8 mouse cellular contexts compared by ENCODE assay signal in genomic region chr11:97801409-97802193, GRCm38 (mm10). TPM values are rescaled to one million over a fixed set of nuclear protein-coding genes. Genes with fewer than 3 reads are reported as not detected.
DNase-seq lines count a peak whose midpoint lies in the region; ATAC-seq and TF ChIP-seq lines count a peak whose summit lies in the region.

No protein-coding gene starts in this region.

- intact Hi-C loops in left cerebral cortex, postnatal 4 days (cut with DNase I), result loop anchor here (5.0 kb wide), 1 partner anchor 81 kb away; the partner anchor contains the start of gene Fbxo47
- intact Hi-C loops in left cerebral cortex, postnatal 10 days (cut with DNase I), result no loop called here

- H3K4me2 ChIP-seq in forebrain, embryonic 16.5 days (ENCODE audit: low read length), result peak overlapping the region; percentile 60
- peak overlapping the region; percentile 69 for H3K4me2 ChIP-seq in kidney, embryonic 14.5 days (replicated peaks; ENCODE audit: low read depth, low read length)
- H3K4me2 ChIP-seq in lung, postnatal 0 days (replicated peaks; ENCODE audit: low read depth, low read length), result peak overlapping the region; percentile 78
- peak overlapping the region; percentile 74 for H3K4me2 ChIP-seq in stomach, embryonic 16.5 days (ENCODE audit: low read depth, low read length)

- no peaks in the 10 kb centered on the region for H3K27me3 ChIP-seq in forebrain, embryonic 16.5 days (replicated peaks; ENCODE audit: control insufficient read depth, insufficient read depth, low read length)
- no peaks in the 10 kb centered on the region for H3K27me3 ChIP-seq in kidney, embryonic 14.5 days (ENCODE audit: control insufficient read depth, insufficient read depth, low read length)
- H3K27me3 ChIP-seq in lung, postnatal 0 days (replicated peaks; ENCODE audit: insufficient read depth, low read length), result no peaks in the 10 kb centered on the region
- no peaks in the 10 kb centered on the region for H3K27me3 ChIP-seq in stomach, embryonic 16.5 days (ENCODE audit: control insufficient read depth, insufficient read depth, low read length)

- peaks cover 58% of the 10 kb centered on the region for H3K4me1 ChIP-seq in forebrain, embryonic 16.5 days (replicated peaks; ENCODE audit: control insufficient read depth, insufficient read depth, low read length)
- H3K4me1 ChIP-seq in kidney, embryonic 14.5 days (ENCODE audit: control insufficient read depth, insufficient read depth, low read length), result peaks cover 44% of the 10 kb centered on the region
- H3K4me1 ChIP-seq in lung, postnatal 0 days (ENCODE audit: insufficient read depth, low read depth, low read length), result peaks cover 44% of the 10 kb centered on the region
- H3K4me1 ChIP-seq in stomach, embryonic 16.5 days (ENCODE audit: control insufficient read depth, insufficient read depth, low read length), result peaks cover 48% of the 10 kb centered on the region

- H3K27ac ChIP-seq in forebrain, embryonic 16.5 days (ENCODE audit: low read length), result no peak overlapping the region; the same call in none of the 2 replicates
- H3K27ac ChIP-seq in kidney, embryonic 14.5 days (ENCODE audit: low read depth, low read length), result peak overlapping the region; percentile 97; the same call in 1 of the 2 replicates
- H3K27ac ChIP-seq in lung, postnatal 0 days (ENCODE audit: low read length), result peak overlapping the region; percentile 75
- peak overlapping the region; percentile 99 for H3K27ac ChIP-seq in stomach, embryonic 16.5 days (ENCODE audit: low read length)

- no peaks in the 10 kb centered on the region for H3K9me3 ChIP-seq in forebrain, embryonic 16.5 days (ENCODE audit: control insufficient read depth, low read length)
- H3K9me3 ChIP-seq in kidney, embryonic 14.5 days (ENCODE audit: control insufficient read depth, low read length), result no peaks in the 10 kb centered on the region
- no peaks in the 10 kb centered on the region for H3K9me3 ChIP-seq in lung, postnatal 0 days (ENCODE audit: low read length)
- H3K9me3 ChIP-seq in stomach, embryonic 16.5 days (replicated peaks; ENCODE audit: control insufficient read depth, low read length), result no peaks in the 10 kb centered on the region

- TF ChIP-seq CTCF in lung, postnatal 0 days (IDR thresholded peaks at IDR 0.05), result peak; percentile 61

- ATAC-seq in forebrain, embryonic 16.5 days, result no peak
- ATAC-seq in kidney, embryonic 14.5 days (ENCODE audit: low FRiP score, low TSS enrichment), result no peak
- ATAC-seq in lung, postnatal 0 days, result no peak
- ATAC-seq in stomach, embryonic 16.5 days (ENCODE audit: insufficient read depth, low FRiP score), result no peak
- ATAC-seq in CD4-positive, CD25-positive, alpha-beta regulatory T cell, adult 4 months, result no peak

- peak; percentile 56 for DNase-seq in left cerebral cortex, postnatal 4 days
- DNase-seq in left cerebral cortex, postnatal 10 days (ENCODE audit: extremely low spot score in 1 of 2, low spot score in 2 of 2), result no peak
- DNase-seq in brain, adult 2 months (ENCODE audit: low read depth, low spot score), result peak; percentile 78
- peak; percentile 66 for DNase-seq in lung, postnatal 0 days (ENCODE audit: low spot score)

- no peak; the same call in 1 of the 2 replicates for TF ChIP-seq EP300 in lung, postnatal 0 days (IDR thresholded peaks at IDR 0.05)

- peak overlapping the region; percentile 76 for H3K4me3 ChIP-seq in forebrain, embryonic 16.5 days (replicated peaks; ENCODE audit: low read length)
- peak overlapping the region; percentile 94 for H3K4me3 ChIP-seq in kidney, embryonic 14.5 days (ENCODE audit: low read length)
- H3K4me3 ChIP-seq in lung, postnatal 0 days (ENCODE audit: low read depth, low read length), result peak overlapping the region; percentile 73
- peak overlapping the region; percentile 97 for H3K4me3 ChIP-seq in stomach, embryonic 16.5 days (replicated peaks; ENCODE audit: low read length)

- H3K9ac ChIP-seq in forebrain, embryonic 16.5 days (replicated peaks; ENCODE audit: low read depth, low read length), result peak overlapping the region; percentile 85
- peak overlapping the region; percentile 89; the same call in 1 of the 2 replicates for H3K9ac ChIP-seq in kidney, embryonic 14.5 days (ENCODE audit: low read depth, low read length)
- H3K9ac ChIP-seq in lung, postnatal 0 days (replicated peaks; ENCODE audit: low read depth), result peak overlapping the region; percentile 74; the same call in 1 of the 2 replicates
- H3K9ac ChIP-seq in stomach, embryonic 16.5 days (ENCODE audit: low read length), result peak overlapping the region; percentile 96

- WGBS in forebrain, embryonic 16.5 days, result 24% methylated on average over 8 of the region's 8 CpGs
- 19% methylated on average over 8 of the region's 8 CpGs for WGBS in kidney, embryonic 14.5 days
- WGBS in lung, postnatal 0 days, result 20% methylated on average over 8 of the region's 8 CpGs
- WGBS in stomach, embryonic 16.5 days, result 17% methylated on average over 8 of the region's 8 CpGs

- H3K36me3 ChIP-seq in forebrain, embryonic 16.5 days (ENCODE audit: control insufficient read depth, insufficient read depth), result no peaks in the 10 kb centered on the region
- no peaks in the 10 kb centered on the region for H3K36me3 ChIP-seq in kidney, embryonic 14.5 days (ENCODE audit: control insufficient read depth, insufficient read depth, low read length)
- H3K36me3 ChIP-seq in lung, postnatal 0 days (ENCODE audit: insufficient read depth, low read length), result no peaks in the 10 kb centered on the region
- no peaks in the 10 kb centered on the region for H3K36me3 ChIP-seq in stomach, embryonic 16.5 days (ENCODE audit: control insufficient read depth, insufficient read depth, low read length)

RNA-seq across cellular contexts. Expression of gene Lasp1, which starts 2.8 kb away (rescaled TPM):
- 100 to 1,000 TPM; 190 to 199 TPM for total RNA-seq in left cerebral cortex, postnatal 4 days (2021)
- 100 to 1,000 TPM; 190 to 203 TPM for total RNA-seq in left cerebral cortex, postnatal 10 days (2021)
- polyA plus RNA-seq in forebrain, embryonic 16.5 days (2015; fragmentation: Nextera tagmentation; extraction: Ambion mirVana), result 140 and 159 TPM in 2 replicates
- 46.9 and 57.2 TPM in 2 replicates for polyA plus RNA-seq in kidney, embryonic 14.5 days (2014; fragmentation: Nextera tagmentation; extraction: Ambion mirVana)
- 96.4 and 107 TPM in 2 replicates for polyA plus RNA-seq in lung, postnatal 0 days (2015; fragmentation: Nextera tagmentation; extraction: Ambion mirVana)
- 130 and 143 TPM in 2 replicates for polyA plus RNA-seq in stomach, embryonic 16.5 days (2015; fragmentation: Nextera tagmentation; extraction: Ambion mirVana)
- polyA plus RNA-seq in CD4-positive, CD25-positive, alpha-beta regulatory T cell, adult 4 months (2017; shearing (Covaris generic)), result 10 to 100 TPM; 46.4 to 49.9 TPM

RNA-seq across cellular contexts. Expression of gene Rpl23, which starts 19.4 kb away (rescaled TPM):
- total RNA-seq in left cerebral cortex, postnatal 4 days (2021), result 100 to 1,000 TPM; 614 to 660 TPM
- 100 to 1,000 TPM; 423 to 456 TPM for total RNA-seq in left cerebral cortex, postnatal 10 days (2021)
- 298 and 306 TPM in 2 replicates for polyA plus RNA-seq in forebrain, embryonic 16.5 days (2015; fragmentation: Nextera tagmentation; extraction: Ambion mirVana)
- 695 and 947 TPM in 2 replicates for polyA plus RNA-seq in kidney, embryonic 14.5 days (2014; fragmentation: Nextera tagmentation; extraction: Ambion mirVana)
- 464 and 478 TPM in 2 replicates for polyA plus RNA-seq in lung, postnatal 0 days (2015; fragmentation: Nextera tagmentation; extraction: Ambion mirVana)
- polyA plus RNA-seq in stomach, embryonic 16.5 days (2015; fragmentation: Nextera tagmentation; extraction: Ambion mirVana), result 439 and 586 TPM in 2 replicates
- polyA plus RNA-seq in CD4-positive, CD25-positive, alpha-beta regulatory T cell, adult 4 months (2017; shearing (Covaris generic)), result 1,000 to 10,000 TPM in 1 of 2 experiments, 100 to 1,000 TPM in 1; 884 to 1,093 TPM

RNA-seq across cellular contexts. Expression of gene 1700001P01Rik, which starts 25.9 kb away (rescaled TPM):
- total RNA-seq in left cerebral cortex, postnatal 4 days (2021), result 1 to 10 TPM in 1 of 2 experiments, not detected in 1; 2.0 TPM
- under 1 TPM; 0.60 to 0.63 TPM for total RNA-seq in left cerebral cortex, postnatal 10 days (2021)
- 0.57 and 0.85 TPM in 2 replicates for polyA plus RNA-seq in forebrain, embryonic 16.5 days (2015; fragmentation: Nextera tagmentation; extraction: Ambion mirVana)
- 0.56 TPM in 1 of 2 replicates, not detected in the other for polyA plus RNA-seq in kidney, embryonic 14.5 days (2014; fragmentation: Nextera tagmentation; extraction: Ambion mirVana)
- polyA plus RNA-seq in lung, postnatal 0 days (2015; fragmentation: Nextera tagmentation; extraction: Ambion mirVana), result not detected in 2 replicates
- polyA plus RNA-seq in stomach, embryonic 16.5 days (2015; fragmentation: Nextera tagmentation; extraction: Ambion mirVana), result not detected in 2 replicates
- polyA plus RNA-seq in CD4-positive, CD25-positive, alpha-beta regulatory T cell, adult 4 months (2017; shearing (Covaris generic)), result not detected

RNA-seq across cellular contexts. Expression of gene Cwc25, which starts 35.2 kb away (rescaled TPM):
- total RNA-seq in left cerebral cortex, postnatal 4 days (2021), result 10 to 100 TPM; 17.6 to 20.4 TPM
- 10 to 100 TPM; 18.8 to 19.4 TPM for total RNA-seq in left cerebral cortex, postnatal 10 days (2021)
- polyA plus RNA-seq in forebrain, embryonic 16.5 days (2015; fragmentation: Nextera tagmentation; extraction: Ambion mirVana), result 17.1 and 19.5 TPM in 2 replicates
- 12.6 and 13.7 TPM in 2 replicates for polyA plus RNA-seq in kidney, embryonic 14.5 days (2014; fragmentation: Nextera tagmentation; extraction: Ambion mirVana)
- 12.7 and 13.2 TPM in 2 replicates for polyA plus RNA-seq in lung, postnatal 0 days (2015; fragmentation: Nextera tagmentation; extraction: Ambion mirVana)
- 15.0 and 16.3 TPM in 2 replicates for polyA plus RNA-seq in stomach, embryonic 16.5 days (2015; fragmentation: Nextera tagmentation; extraction: Ambion mirVana)
- 10 to 100 TPM; 25.2 to 33.8 TPM for polyA plus RNA-seq in CD4-positive, CD25-positive, alpha-beta regulatory T cell, adult 4 months (2017; shearing (Covaris generic))

RNA-seq across cellular contexts. Expression of gene B230217C12Rik, which starts 39.0 kb away (rescaled TPM):
- total RNA-seq in left cerebral cortex, postnatal 4 days (2021), result 10 to 100 TPM; 27.1 to 29.0 TPM
- 10 to 100 TPM; 40.0 to 45.1 TPM for total RNA-seq in left cerebral cortex, postnatal 10 days (2021)
- 21.1 and 24.1 TPM in 2 replicates for polyA plus RNA-seq in forebrain, embryonic 16.5 days (2015; fragmentation: Nextera tagmentation; extraction: Ambion mirVana)
- polyA plus RNA-seq in kidney, embryonic 14.5 days (2014; fragmentation: Nextera tagmentation; extraction: Ambion mirVana), result 8.6 and 11.3 TPM in 2 replicates
- 1.3 and 1.5 TPM in 2 replicates for polyA plus RNA-seq in lung, postnatal 0 days (2015; fragmentation: Nextera tagmentation; extraction: Ambion mirVana)
- 3.7 and 3.8 TPM in 2 replicates for polyA plus RNA-seq in stomach, embryonic 16.5 days (2015; fragmentation: Nextera tagmentation; extraction: Ambion mirVana)
- polyA plus RNA-seq in CD4-positive, CD25-positive, alpha-beta regulatory T cell, adult 4 months (2017; shearing (Covaris generic)), result 1 to 10 TPM; 1.4 TPM

Comparison
In these comparisons a context has a peak if more than half of its experiments do, and no peak if none do; other contexts are left out.
1. DNase-seq: peak in left cerebral cortex, postnatal 4 days (single experiment), brain, adult 2 months (single experiment) and lung, postnatal 0 days (single experiment); none in left cerebral cortex, postnatal 10 days (0 of 2).
2. Peak in every context shown above with its lines, with median percentiles within 50 percentile points of each other: H3K4me2 ChIP-seq, H3K4me3 ChIP-seq and H3K9ac ChIP-seq.